Mouse (Mus musculus) heart, embryonic 15.5 days (tissue): ENCODE results near the gene Pop7. TPM values are rescaled to one million over a fixed set of nuclear protein-coding genes. Genes with fewer than 3 reads are reported as not detected.

ENCODE experiments used
- ATAC-seq: fragments of 200-750 bp; cut with Nextera tagmentation; replicated peaks from 2 replicates; pipeline ENCODE4 v1.8.0; 2017; ENCODE audit warnings: low read depth, moderate TSS enrichment; ENCODE audit not compliant: insufficient number of reproducible peaks, insufficient read depth, low FRiP score
- H3K27ac ChIP-seq: fragments of 300-500 bp; sonication (generic); 2 replicates; pipeline ENCODE4 v1.5.1; 2015; ENCODE audit warnings: mild to moderate bottlenecking, inconsistent platforms
- H3K27me3 ChIP-seq: fragments of 300-500 bp; sonication (generic); 2 replicates; pipeline ENCODE4 v1.6.1; 2015; ENCODE audit warnings: inconsistent platforms
- H3K36me3 ChIP-seq: fragments of 300-500 bp; sonication (generic); 2 replicates; pipeline ENCODE4 v1.6.1; 2015; ENCODE audit warnings: mild to moderate bottlenecking, inconsistent platforms
- H3K4me1 ChIP-seq: fragments of 300-500 bp; sonication (generic); replicated peaks from 2 replicates; pipeline ENCODE4 v1.6.1; 2015; ENCODE audit warnings: inconsistent platforms
- H3K4me2 ChIP-seq: fragments of 300-500 bp; sonication (generic); 2 replicates; pipeline ENCODE4 v1.6.1; 2015; ENCODE audit warnings: inconsistent platforms, mild to moderate bottlenecking, moderate library complexity
- H3K4me3 ChIP-seq: fragments of 300-500 bp; sonication (generic); 2 replicates; pipeline ENCODE4 v1.5.1; 2015; ENCODE audit warnings: mild to moderate bottlenecking, inconsistent platforms
- H3K9ac ChIP-seq: fragments of 300-500 bp; sonication (generic); 2 replicates; pipeline ENCODE4 v1.6.1; 2015; ENCODE audit warnings: mild to moderate bottlenecking, inconsistent platforms
- H3K9me3 ChIP-seq: fragments of 300-500 bp; sonication (generic); replicated peaks from 2 replicates; pipeline ENCODE4 v1.6.1; 2016; ENCODE audit warnings: inconsistent platforms
- WGBS: fragments of 180-500 bp; shearing (Covaris S2); methylation state at CpG from one replicate; pipeline ENCODE4 v1.1.7; 2015; ENCODE audit warnings: mixed read lengths; 5-methylcytosine and 5-hydroxymethylcytosine counted together
- polyA plus RNA-seq: library from polyadenylated mRNA; unstranded; fragments of >200 nt; fragmentation: Nextera tagmentation; extraction: Ambion mirVana; gene quantifications from 2 replicates; pipeline ENCODE4 v1.2.1, GENCODE M21; 2015

Gene Pop7
- polyA plus RNA-seq: 37.4 and 38.6 TPM in 2 replicates

DNA sequence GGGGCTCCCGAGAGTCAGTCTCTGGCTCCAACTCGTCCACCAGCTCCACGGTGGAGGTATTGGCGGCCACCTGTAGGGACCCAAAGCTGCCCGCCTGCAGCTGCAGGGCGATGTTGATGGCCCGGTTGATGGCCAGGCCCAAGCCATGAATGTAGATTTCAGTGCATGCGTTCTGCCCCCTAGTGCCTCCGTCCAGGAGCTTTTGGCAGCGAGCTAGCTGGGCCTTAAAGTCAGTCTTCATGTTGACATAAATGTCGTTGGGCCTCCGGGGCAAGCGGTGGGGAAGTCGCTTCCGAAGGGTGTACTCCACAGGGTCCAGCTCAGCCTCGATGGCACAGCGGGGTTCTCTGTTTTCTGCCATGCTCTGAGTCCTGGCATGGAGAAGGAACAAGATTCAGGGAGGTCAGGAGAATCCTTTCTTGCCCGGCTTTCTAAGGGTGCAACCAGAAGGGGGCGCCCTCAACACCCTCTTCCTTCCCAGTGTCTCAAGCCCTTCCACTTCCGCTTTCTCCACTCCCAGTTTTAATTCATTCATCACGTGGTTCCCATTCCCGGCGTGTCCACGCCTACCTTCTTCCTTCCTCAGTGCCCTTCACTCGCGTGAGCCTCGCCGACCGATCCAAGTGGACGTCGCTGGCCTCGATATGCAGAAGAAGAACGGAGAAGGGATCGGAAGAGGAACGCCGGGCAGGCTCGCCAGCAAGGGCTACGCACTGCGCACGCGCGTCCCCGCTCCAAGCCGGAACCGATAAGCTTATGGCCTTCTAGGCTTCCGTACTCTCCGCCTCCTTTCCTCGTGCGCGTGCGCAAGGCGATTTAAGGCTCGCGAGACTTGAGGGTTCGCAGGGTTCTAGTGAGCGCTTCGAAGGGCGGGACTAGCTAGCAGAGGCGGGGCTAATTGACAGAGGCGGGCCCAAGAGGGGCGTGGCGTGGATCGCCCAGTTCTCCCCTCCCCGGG, at the start of gene Pop7:
Gene Pop7 (minus strand): TSS at position 810 of the 958 bp plus-strand sequence.
- Histone ChIP-seq H3K9ac (peak within 1 kb of the TSS; percentile 72), H3K9me3 (no peaks in the 10 kb centered on the region), H3K4me2 (peak within 1 kb of the TSS; percentile 77), H3K27me3 (no peaks in the 10 kb centered on the region), H3K4me3 (peak within 1 kb of the TSS; percentile 82), H3K27ac (peak within 1 kb of the TSS; percentile 99), H3K4me1 (peaks cover 18% of the 10 kb centered on the region), H3K36me3 (no peaks in the 10 kb centered on the region)
- WGBS: 3% methylated on average over 64 of the region's 64 CpGs
- ATAC-seq: peak; percentile 98

DNA sequence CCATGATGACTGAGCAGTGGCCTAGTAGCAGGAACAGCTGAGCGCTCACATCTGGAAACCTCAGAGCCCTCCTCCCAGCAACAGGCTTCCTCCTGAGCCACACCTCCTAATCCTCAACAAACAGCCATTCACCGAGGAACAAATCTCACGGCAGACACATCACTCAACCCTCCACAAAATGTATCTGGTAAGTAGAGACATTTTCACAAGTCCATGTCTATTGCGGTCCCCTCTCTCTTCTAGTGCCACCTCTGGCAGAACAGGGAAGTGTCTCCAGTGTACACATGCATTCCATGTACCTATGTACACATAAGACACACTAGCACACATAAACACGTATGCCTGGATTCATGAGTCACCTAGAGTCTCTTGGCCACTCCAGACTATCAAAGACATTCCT, 48.8 kb upstream of the Pop7 start:
- no peak overlapping the region for H3K4me2 ChIP-seq
- no peak for ATAC-seq
- H3K9me3 ChIP-seq: no peaks in the 10 kb centered on the region
- no peak overlapping the region for H3K4me3 ChIP-seq
- H3K27ac ChIP-seq: no peak overlapping the region
- 72% methylated on average over 5 of the region's 5 CpGs for WGBS
- peaks cover 6% of the 10 kb centered on the region; the same call in 1 of the 2 replicates for H3K4me1 ChIP-seq
- H3K36me3 ChIP-seq: no peaks in the 10 kb centered on the region
- H3K9ac ChIP-seq: no peak overlapping the region
- peaks cover 38% of the 10 kb centered on the region for H3K27me3 ChIP-seq

DNA sequence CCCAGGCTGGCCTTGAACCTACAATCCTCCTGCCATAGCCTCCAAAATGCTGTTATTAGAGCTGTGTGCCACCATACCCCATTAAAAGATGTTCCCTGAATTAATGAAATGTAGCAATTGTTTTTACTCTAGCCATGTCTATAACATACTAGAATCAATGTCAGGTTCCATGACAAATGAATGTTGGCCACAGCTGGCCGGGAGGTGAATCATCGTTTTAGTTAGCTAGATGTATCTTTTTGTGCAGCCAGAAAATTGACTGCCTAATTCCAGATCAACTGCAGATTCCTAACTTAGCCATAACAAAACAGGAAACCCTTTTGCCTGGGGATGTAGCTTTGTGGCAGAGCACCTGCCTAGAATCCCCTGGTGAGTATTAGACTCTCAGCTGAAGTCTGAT, 47.5 kb upstream of the Pop7 start:
- Histone ChIP-seq H3K27ac (no peak overlapping the region), H3K4me2 (no peak overlapping the region), H3K9ac (no peak overlapping the region), H3K4me1 (peaks cover 6% of the 10 kb centered on the region; the same call in 1 of the 2 replicates), H3K36me3 (no peaks in the 10 kb centered on the region), H3K4me3 (no peak overlapping the region), H3K27me3 (peaks cover 30% of the 10 kb centered on the region), H3K9me3 (no peaks in the 10 kb centered on the region)
- 78% methylated on average over 2 of the region's 2 CpGs for WGBS
- no peak for ATAC-seq

DNA sequence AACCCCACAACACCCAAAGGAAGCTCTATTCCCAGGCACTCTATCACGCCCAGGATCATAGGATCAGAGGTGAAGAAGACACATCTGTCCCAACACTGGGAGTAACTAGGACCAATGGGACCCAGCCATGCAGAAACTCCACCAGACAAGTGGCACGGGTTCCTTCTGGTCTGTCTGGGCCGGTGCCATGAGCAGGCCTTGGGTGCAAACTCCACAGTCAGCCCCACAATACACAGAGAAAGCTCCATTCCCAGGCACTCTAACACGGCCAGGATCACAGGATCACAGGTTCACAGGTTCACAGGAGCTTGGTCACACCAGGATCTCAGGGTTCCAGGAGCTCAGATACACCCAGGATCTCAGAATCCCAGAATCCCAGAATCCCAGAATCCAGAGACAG, 43.3 kb upstream of the Pop7 start:
- Histone ChIP-seq H3K27ac (no peak overlapping the region), H3K9ac (no peak overlapping the region), H3K9me3 (no peaks in the 10 kb centered on the region), H3K27me3 (0 out of 2 replicates have a peak, but pooled peaks cover 6% of the 10 kb centered on the region), H3K4me1 (no peaks in the 10 kb centered on the region), H3K36me3 (no peaks in the 10 kb centered on the region), H3K4me3 (no peak overlapping the region), H3K4me2 (no peak overlapping the region)
- WGBS: 73% methylated on average over 4 of the region's 4 CpGs
- ATAC-seq: no peak

DNA sequence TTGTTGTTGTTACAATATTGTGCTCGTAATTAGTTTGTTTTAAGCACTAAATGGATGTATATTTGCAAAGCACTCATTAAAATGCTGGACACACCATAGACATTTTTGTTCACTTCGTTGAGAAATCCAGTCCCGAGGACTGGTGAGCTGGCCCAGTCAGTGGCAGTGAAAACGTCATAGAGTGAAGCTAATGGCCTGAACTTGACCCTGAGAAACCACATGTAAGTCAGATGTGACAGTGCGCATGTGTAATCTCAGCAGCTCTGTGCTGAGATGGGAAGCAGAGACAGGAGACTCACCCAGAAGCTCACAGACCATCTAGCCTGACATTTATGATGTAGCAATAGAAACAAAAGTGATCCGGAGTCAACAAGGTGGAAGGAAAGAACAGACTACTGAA, 42.6 kb upstream of the Pop7 start:
- H3K9ac ChIP-seq: no peak overlapping the region
- no peak overlapping the region for H3K27ac ChIP-seq
- H3K4me1 ChIP-seq: no peaks in the 10 kb centered on the region
- no peak for ATAC-seq
- H3K9me3 ChIP-seq: no peaks in the 10 kb centered on the region
- no peaks in the 10 kb centered on the region for H3K36me3 ChIP-seq
- no peak overlapping the region for H3K4me2 ChIP-seq
- no peak overlapping the region for H3K4me3 ChIP-seq
- H3K27me3 ChIP-seq: 0 out of 2 replicates have a peak, but pooled peaks cover 6% of the 10 kb centered on the region
- WGBS: 56% methylated on average over 6 of the region's 6 CpGs

DNA sequence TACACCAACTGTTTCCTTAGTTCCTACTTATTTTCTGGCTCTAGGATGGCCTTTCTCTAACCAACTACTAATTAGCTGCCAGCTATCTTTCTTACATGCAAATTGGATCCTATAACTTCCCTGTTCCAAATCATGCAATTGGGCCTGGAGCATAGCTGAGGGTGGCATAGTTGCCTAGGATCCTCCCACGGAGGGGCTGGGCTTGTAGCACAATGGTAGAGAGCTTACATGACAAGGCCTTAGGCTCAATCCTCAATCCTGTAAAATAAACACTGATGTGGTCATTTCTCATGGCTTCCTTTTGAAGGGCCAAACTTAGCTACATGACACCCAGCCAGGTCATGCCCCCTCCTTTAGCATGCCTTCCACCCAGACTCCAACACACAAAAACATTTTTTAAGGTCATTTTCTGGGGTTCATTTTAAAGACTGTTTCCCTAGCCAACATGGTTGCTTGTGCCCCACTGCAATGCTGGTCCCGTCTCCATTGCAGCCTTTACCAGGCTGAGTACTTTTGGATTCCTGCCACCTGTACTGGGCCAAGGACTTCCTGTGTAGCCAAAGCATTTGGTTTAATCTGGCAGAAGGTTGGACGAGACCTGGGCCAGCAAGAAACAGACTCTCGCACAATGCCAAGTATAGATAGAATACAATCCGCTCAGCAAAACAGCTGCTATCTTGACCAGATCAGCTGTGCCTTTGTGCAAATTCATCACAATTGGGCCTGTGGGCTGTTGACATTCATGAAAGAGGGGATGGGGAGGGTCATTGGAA, 39.6 kb upstream of the Pop7 start:
- WGBS: 62% methylated on average over 5 of the region's 5 CpGs
- Histone ChIP-seq H3K4me3 (no peak overlapping the region), H3K9me3 (no peaks in the 10 kb centered on the region), H3K4me1 (peaks cover 6% of the 10 kb centered on the region; the same call in 1 of the 2 replicates), H3K36me3 (no peaks in the 10 kb centered on the region), H3K4me2 (no peak overlapping the region), H3K27ac (no peak overlapping the region), H3K27me3 (no peaks in the 10 kb centered on the region), H3K9ac (no peak overlapping the region)
- no peak for ATAC-seq

DNA sequence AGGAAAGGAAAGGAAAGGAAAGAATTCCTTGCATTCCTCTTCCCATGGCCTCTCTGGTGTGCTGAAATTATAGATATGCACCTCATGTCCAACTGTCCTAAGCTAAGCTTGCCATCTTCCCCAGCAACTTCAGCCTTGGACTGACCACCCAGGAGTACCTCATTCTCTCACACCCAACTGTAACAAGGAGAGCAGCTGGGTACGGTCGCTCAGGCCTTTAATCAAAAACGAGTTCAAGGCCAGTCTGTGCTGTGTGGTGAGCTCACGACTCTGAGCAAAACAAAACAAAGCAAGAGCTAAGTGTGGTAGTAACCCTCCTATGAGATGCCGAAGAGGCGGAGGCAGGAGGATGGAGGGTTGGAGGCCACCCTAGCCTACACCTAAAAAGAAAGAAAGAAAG, 38.7 kb upstream of the Pop7 start:
- no peak overlapping the region for H3K4me3 ChIP-seq
- no peak overlapping the region for H3K9ac ChIP-seq
- ATAC-seq: no peak
- H3K36me3 ChIP-seq: no peaks in the 10 kb centered on the region
- H3K9me3 ChIP-seq: no peaks in the 10 kb centered on the region
- peaks cover 6% of the 10 kb centered on the region; the same call in 1 of the 2 replicates for H3K4me1 ChIP-seq
- no peaks in the 10 kb centered on the region for H3K27me3 ChIP-seq
- H3K27ac ChIP-seq: no peak overlapping the region
- 74% methylated on average over 6 of the region's 6 CpGs for WGBS
- H3K4me2 ChIP-seq: no peak overlapping the region

DNA sequence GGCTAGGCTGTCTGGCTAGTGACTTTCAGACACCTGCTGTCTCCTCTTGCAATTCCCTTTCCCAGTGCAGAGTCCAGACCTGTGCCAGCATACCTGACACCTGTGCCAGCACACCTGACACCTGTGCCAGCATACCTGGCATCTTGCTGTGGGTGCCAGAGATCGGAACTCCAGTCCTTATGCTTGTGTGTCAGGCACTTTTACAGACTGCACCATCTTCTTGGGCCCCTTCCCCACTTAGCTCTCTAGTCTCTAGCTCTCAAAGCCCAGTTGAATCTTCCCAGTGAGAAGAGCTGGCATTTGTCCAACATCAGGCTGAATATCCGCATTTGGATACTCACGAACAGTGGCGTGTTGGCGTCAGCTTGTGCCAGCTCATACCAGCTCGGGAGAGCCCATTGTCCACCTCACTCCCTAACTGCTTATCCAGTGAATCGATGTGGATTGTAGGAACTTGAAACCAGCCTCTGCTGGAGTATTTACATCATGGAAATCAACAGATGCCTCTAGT, 37.0 kb upstream of the Pop7 start:
- H3K4me2 ChIP-seq: no peak overlapping the region
- WGBS: 25% methylated on average over 7 of the region's 7 CpGs
- no peak for ATAC-seq

DNA sequence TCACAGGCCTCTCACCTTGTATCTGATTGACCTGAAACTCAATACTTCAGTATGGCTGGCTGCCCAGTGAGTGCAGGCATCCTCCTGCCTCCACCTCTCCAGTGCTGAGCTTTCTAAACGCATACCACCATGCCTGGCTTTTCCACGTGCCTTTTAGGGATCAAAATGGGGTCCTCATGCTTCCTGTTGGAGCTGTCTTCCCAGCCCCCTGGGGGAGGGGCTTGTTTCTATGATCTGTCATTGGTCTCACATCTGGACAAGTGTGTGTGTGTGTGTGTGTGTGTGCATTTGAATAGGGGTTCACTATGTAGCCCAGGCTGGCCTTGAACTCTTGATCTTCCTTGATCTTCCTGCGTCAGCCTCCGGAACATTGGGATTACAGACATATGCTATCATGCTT, 35.1 kb upstream of the Pop7 start:
- ATAC-seq: no peak
- no peak overlapping the region for H3K27ac ChIP-seq
- WGBS: 59% methylated on average over 4 of the region's 4 CpGs
- no peaks in the 10 kb centered on the region for H3K27me3 ChIP-seq
- H3K4me3 ChIP-seq: no peak overlapping the region
- H3K9me3 ChIP-seq: no peaks in the 10 kb centered on the region
- H3K9ac ChIP-seq: no peak overlapping the region
- H3K4me2 ChIP-seq: no peak overlapping the region
- peaks cover 10% of the 10 kb centered on the region; the same call in 1 of the 2 replicates for H3K4me1 ChIP-seq
- no peaks in the 10 kb centered on the region for H3K36me3 ChIP-seq

More for the DNA sequence above, 37.0 kb upstream of the Pop7 start:
- Histone ChIP-seq H3K4me3 (no peak overlapping the region), H3K36me3 (no peaks in the 10 kb centered on the region), H3K9me3 (no peaks in the 10 kb centered on the region), H3K27me3 (no peaks in the 10 kb centered on the region), H3K4me1 (peaks cover 6% of the 10 kb centered on the region; the same call in 1 of the 2 replicates), H3K27ac (no peak overlapping the region), H3K9ac (no peak overlapping the region)

DNA sequence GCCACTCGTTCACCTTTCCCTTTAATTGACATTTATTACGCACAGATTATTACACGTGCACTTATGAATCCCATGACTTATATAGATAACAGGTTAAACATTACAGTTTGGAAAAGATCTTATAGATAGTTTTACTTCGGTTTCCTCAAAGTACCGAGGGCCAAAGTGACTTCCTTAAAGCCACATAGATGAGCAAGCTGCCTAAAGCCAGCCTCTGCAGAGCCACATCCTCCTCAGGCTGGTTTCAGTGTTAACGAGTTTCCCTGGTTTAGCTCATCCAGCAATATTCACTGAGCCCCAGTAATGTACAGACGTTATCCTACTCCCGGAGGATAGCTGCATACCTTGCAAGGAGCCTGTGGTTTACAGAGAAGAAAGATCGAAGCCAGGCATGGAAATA, 33.0 kb upstream of the Pop7 start:
- Histone ChIP-seq H3K4me2 (no peak overlapping the region), H3K27ac (no peak overlapping the region), H3K36me3 (no peaks in the 10 kb centered on the region), H3K27me3 (no peaks in the 10 kb centered on the region), H3K9me3 (no peaks in the 10 kb centered on the region), H3K4me1 (peaks cover 19% of the 10 kb centered on the region), H3K4me3 (no peak overlapping the region), H3K9ac (no peak overlapping the region)
- no peak for ATAC-seq
- 75% methylated on average over 9 of the region's 9 CpGs for WGBS

DNA sequence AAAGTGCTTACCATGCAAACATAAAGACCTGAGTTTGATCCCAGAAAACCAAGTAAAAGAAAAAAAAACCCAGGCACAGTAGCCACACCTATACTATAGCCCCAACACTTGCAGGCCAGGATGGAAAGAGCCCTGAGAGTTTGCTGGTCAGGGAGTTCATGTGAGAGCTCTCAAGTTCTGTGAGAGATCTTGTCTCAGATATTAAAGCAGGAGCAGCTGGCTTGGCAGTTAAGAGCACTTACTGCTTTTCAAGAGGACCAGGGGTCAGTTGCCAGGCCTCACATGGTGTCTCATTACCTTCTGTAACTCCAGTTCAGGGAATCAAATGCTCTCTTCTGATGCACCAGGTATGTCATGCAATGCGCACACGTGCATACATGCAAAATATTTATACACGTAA, 32.4 kb upstream of the Pop7 start:
- H3K27me3 ChIP-seq: no peaks in the 10 kb centered on the region
- no peak for ATAC-seq
- no peaks in the 10 kb centered on the region for H3K9me3 ChIP-seq
- H3K4me3 ChIP-seq: no peak overlapping the region
- H3K4me1 ChIP-seq: peaks cover 25% of the 10 kb centered on the region
- no peak overlapping the region for H3K9ac ChIP-seq
- 0 out of 2 replicates have a peak, but pooled peaks cover under 1% of the 10 kb centered on the region for H3K36me3 ChIP-seq
- 88% methylated on average over 3 of the region's 3 CpGs for WGBS
- no peak overlapping the region for H3K27ac ChIP-seq
- no peak overlapping the region for H3K4me2 ChIP-seq
